Mouse (Mus musculus): ENCODE measurements around the gene Eya4.

Eya4 gene

GRCm38 (mm10) chr10:23350011-23350911 lies at the start of gene Eya4:
Gene Eya4 (minus strand): TSS chr10:23350786.
- no peak for DNase-seq (ENCODE audit: low spot score)

- DNase-seq (ENCODE audit: low spot score): no peak
Measured at GRCm38 (mm10) chr10:23395399-23395798, 44.8 kb upstream of the Eya4 start.

GRCm38 (mm10) chr10:23394556-23395245 lies 44.1 kb upstream of the Eya4 start:
- no peak for DNase-seq (ENCODE audit: low spot score)

GRCm38 (mm10) chr10:23394152-23394551 lies 43.6 kb upstream of the Eya4 start:
- no peak for DNase-seq (ENCODE audit: low spot score)

- DNase-seq (ENCODE audit: low spot score): no peak
Measured at GRCm38 (mm10) chr10:23363866-23364265, 13.3 kb upstream of the Eya4 start.

- no peak for DNase-seq (ENCODE audit: low spot score)
Measured at GRCm38 (mm10) chr10:23349392-23350010, 1.1 kb downstream of the Eya4 start.

GRCm38 (mm10) chr10:23348893-23349391 lies 1.6 kb downstream of the Eya4 start:
- no peak for DNase-seq (ENCODE audit: low spot score)

GRCm38 (mm10) chr10:23348101-23348892 lies 2.3 kb downstream of the Eya4 start:
- DNase-seq (ENCODE audit: low spot score): no peak

GRCm38 (mm10) chr10:23337250-23337649 lies 13.3 kb downstream of the Eya4 start:
- no peak for DNase-seq (ENCODE audit: low spot score)

- no peak for DNase-seq (ENCODE audit: low spot score)
Measured at GRCm38 (mm10) chr10:23332768-23333167, 17.8 kb downstream of the Eya4 start.

GRCm38 (mm10) chr10:23327651-23328050 lies 22.9 kb downstream of the Eya4 start:
- DNase-seq (ENCODE audit: low spot score): no peak

GRCm38 (mm10) chr10:23322275-23322674 lies 28.3 kb downstream of the Eya4 start:
- no peak for DNase-seq (ENCODE audit: low spot score)

GRCm38 (mm10) chr10:23295616-23296015 lies 55.0 kb downstream of the Eya4 start:
- DNase-seq (ENCODE audit: low spot score): no peak

- DNase-seq (ENCODE audit: low spot score): no peak
Measured at GRCm38 (mm10) chr10:23292495-23292894, 58.1 kb downstream of the Eya4 start.

- DNase-seq (ENCODE audit: low spot score): no peak
Measured at GRCm38 (mm10) chr10:23277371-23277770, 73.2 kb downstream of the Eya4 start.

- no peak for DNase-seq (ENCODE audit: low spot score)
Measured at GRCm38 (mm10) chr10:23271050-23271621, 79.5 kb downstream of the Eya4 start.

- no peak for DNase-seq (ENCODE audit: low spot score)
Measured at GRCm38 (mm10) chr10:23270502-23270901, 80.1 kb downstream of the Eya4 start.

- no peak for DNase-seq (ENCODE audit: low spot score)
Measured at GRCm38 (mm10) chr10:23252180-23252579, 98.4 kb downstream of the Eya4 start.

- no peak for DNase-seq (ENCODE audit: low spot score)
Measured at GRCm38 (mm10) chr10:23246485-23246884, 104.1 kb downstream of the Eya4 start.

- DNase-seq (ENCODE audit: low spot score): no peak
Measured at GRCm38 (mm10) chr10:23236918-23237317, 113.7 kb downstream of the Eya4 start.

- DNase-seq (ENCODE audit: low spot score): no peak
Measured at GRCm38 (mm10) chr10:23235405-23235804, 115.2 kb downstream of the Eya4 start.
